Mouse (Mus musculus) hindbrain, embryonic 12.5 days (tissue): ENCODE measurements at regions not wholly inside any gene's neighbourhood (a gene's known extent, or its start where the extent isn't known, plus 50 kb on each side); places are given as distances from the start of the nearest gene placed in this dataset.
A peak's percentile ranks its signal among the peaks of the same experiment; 100 is the strongest.

Source experiments
- ATAC-seq: fragments of 200-750 bp; cut with Nextera tagmentation; 2 replicates; pipeline ENCODE4 v1.8.0; 2017; ENCODE audit warnings: moderate TSS enrichment; ENCODE audit not compliant: low FRiP score
- H3K27ac ChIP-seq: fragments of 300-500 bp; sonication (generic); 2 replicates; pipeline ENCODE4 v1.5.1; 2016; ENCODE audit warnings: mild to moderate bottlenecking
- H3K27me3 ChIP-seq: fragments of 300-500 bp; sonication (generic); 2 replicates; pipeline ENCODE4 v1.6.1; 2016; ENCODE audit warnings: mild to moderate bottlenecking
- H3K36me3 ChIP-seq: fragments of 300-500 bp; sonication (generic); 2 replicates; pipeline ENCODE4 v1.6.1; 2016; ENCODE audit warnings: mild to moderate bottlenecking
- H3K4me1 ChIP-seq: fragments of 300-500 bp; sonication (generic); 2 replicates; pipeline ENCODE4 v1.6.1; 2016
- H3K4me2 ChIP-seq: fragments of 300-500 bp; sonication (generic); replicated peaks from 2 replicates; pipeline ENCODE4 v1.6.1; 2016; ENCODE audit warnings: mild to moderate bottlenecking
- H3K4me3 ChIP-seq: fragments of 300-500 bp; sonication (generic); 2 replicates; pipeline ENCODE4 v1.5.1; 2016; ENCODE audit warnings: mild to moderate bottlenecking
- H3K9ac ChIP-seq: fragments of 300-500 bp; sonication (generic); 2 replicates; pipeline ENCODE4 v1.6.1; 2016; ENCODE audit warnings: mild to moderate bottlenecking, moderate library complexity
- H3K9me3 ChIP-seq: fragments of 300-500 bp; sonication (generic); replicated peaks from 2 replicates; pipeline ENCODE4 v1.6.1; 2016; ENCODE audit warnings: mild to moderate bottlenecking
- WGBS: fragments of 180-500 bp; shearing (Covaris S2); methylation state at CpG from one replicate; pipeline ENCODE4 v1.1.7; 2016; 5-methylcytosine and 5-hydroxymethylcytosine counted together

DNA sequence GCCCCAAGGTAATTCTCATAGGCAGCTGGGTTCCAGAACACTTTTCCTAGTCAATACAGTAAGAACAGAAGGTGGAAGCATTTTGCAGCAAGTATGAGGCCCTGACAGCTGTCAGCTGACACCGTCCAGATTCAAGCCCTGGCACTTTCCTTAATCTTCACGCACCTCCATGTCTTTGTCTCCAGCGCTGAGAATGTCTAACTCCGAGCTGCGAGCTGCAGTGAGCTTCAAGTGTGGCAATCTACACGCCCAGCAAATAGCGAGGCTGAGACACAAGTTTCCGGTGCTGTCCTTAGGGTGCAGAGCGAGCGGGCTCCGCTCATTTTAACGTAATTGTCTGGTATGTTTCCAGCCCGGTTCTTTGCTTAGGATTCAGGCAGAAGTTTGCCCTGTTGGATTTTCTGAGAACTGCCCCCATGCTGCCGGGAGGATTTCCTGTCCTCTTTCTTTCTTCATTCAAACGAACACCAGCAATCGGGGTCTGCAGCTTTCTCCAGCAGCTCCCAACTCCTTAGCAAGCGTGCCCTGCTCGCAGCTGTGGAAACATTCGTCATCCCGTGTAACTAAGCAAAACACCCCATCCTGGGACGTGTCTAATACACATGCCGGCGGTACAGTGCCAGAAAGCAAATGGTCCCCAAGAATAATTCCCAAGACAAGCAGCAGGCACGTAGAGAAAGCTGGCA is 54.5 kb downstream of the Irx3 start:
- 48% methylated on average over 24 of the region's 24 CpGs for WGBS
- H3K27ac ChIP-seq, result peak overlapping the region; percentile 23; the same call in 1 of the 2 replicates
- no peak overlapping the region for H3K9ac ChIP-seq
- H3K4me1 ChIP-seq, result peaks cover 14% of the 10 kb centered on the region
- no peak overlapping the region for H3K4me2 ChIP-seq
- no peaks in the 10 kb centered on the region for H3K9me3 ChIP-seq
- ATAC-seq, result no peak
- H3K4me3 ChIP-seq, result no peak overlapping the region
- H3K27me3 ChIP-seq, result no peaks in the 10 kb centered on the region
- H3K36me3 ChIP-seq, result no peaks in the 10 kb centered on the region

DNA sequence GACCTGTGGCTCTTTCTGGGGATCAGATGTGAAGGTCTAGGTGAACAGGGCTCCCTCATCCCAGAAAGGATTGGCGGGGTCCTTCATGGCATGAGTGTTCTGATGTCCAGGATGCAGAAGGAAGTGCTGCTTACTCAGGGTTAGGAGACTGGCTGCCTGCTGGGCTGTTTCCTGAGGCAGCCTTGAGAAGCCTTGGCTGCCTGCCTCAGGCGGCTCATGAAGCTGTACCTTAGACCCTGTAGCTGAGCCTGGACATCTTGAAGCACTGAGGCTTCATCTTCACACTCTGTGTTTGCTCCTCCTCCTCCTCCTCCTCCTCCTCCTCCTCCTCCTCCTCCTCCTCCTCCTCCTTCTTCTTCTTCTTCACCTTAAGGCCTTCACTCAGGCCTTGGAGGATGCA is 77.2 kb downstream of the Irx3 start:
- no peak for ATAC-seq
- no peak overlapping the region for H3K4me3 ChIP-seq
- no peaks in the 10 kb centered on the region for H3K36me3 ChIP-seq
- no peaks in the 10 kb centered on the region for H3K9me3 ChIP-seq
- H3K27ac ChIP-seq, result no peak overlapping the region
- H3K27me3 ChIP-seq, result no peaks in the 10 kb centered on the region
- no peak overlapping the region for H3K4me2 ChIP-seq
- WGBS, result 56% methylated on average over 2 of the region's 2 CpGs
- no peak overlapping the region for H3K9ac ChIP-seq
- H3K4me1 ChIP-seq, result no peaks in the 10 kb centered on the region
